Mouse (Mus musculus): ENCODE measurements around the gene Lztr1.
"Not testable (repeated sequence)": the region's sequence is repeated elsewhere in the genome, so short reads cannot be mapped to it uniquely, and the experiment has no call there.

The Lztr1 gene

GRCm38 (mm10) chr16:17508031-17508430 is 457 bp upstream of the Lztr1 start:
- DNase-seq: not testable (repeated sequence)

DNA sequence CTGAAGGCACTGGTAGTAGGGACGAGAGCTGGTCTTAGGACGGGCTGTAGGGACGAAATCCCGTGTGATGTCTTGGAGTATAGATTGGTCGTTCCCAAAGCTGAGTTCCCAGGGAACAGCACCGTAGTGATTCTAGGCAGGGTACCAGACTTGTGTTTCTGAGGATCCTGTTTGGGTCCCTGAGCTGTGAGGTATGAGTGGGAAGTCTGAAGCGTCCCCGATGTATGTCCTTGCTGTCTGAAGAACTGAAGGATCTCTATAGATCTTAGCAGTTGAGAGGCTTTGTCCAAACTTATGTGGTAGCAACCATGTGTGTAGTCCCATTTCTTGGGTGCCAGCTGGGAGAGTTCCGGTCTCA is 731 bp downstream of the Lztr1 start:
- no peak for DNase-seq

DNA sequence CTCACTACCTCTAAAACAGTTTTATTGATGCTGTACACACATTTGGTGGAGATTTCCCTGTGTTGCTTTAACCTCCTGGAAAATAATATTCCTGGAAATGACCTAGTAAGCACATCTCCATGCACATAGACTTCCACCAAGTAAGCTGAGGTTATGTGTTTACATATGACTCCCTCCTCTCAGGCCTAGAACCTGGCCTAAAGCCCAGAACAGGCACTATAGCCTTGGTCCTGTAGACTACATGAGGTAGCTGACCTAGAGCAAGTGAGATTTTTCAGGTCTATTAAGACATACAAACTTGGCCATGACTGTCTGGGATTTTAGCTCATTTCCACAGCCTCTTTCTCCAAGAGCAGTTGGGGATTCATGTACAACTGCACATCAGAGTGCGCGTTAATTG is 1.7 kb downstream of the Lztr1 start:
- no peak for DNase-seq

- DNase-seq: no peak
Measured at GRCm38 (mm10) chr16:17510686-17511085, 2.2 kb downstream of the Lztr1 start.

DNA sequence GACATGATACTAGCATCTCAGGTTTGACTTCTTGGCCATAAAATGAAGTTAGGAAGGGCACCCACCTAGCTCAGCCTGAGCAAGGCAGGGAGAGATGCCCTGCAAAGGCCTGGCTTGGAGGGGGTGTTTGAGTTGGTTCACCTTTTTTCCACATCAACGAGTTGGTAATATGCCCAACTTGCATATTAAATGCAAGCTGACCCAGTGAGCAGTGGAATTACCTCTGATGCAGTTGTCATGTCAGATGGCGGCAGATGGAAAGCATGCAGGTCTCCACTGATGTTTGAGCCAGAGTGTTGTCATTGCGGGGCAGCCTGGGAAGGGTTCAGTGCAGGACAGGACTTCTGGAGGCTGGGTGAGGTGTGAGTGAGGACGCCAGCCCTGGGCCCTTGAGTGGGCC is 2.9 kb downstream of the Lztr1 start:
- no peak for DNase-seq

GRCm38 (mm10) chr16:17518910-17519309 is 10.4 kb downstream of the Lztr1 start:
- no peak for DNase-seq

DNA sequence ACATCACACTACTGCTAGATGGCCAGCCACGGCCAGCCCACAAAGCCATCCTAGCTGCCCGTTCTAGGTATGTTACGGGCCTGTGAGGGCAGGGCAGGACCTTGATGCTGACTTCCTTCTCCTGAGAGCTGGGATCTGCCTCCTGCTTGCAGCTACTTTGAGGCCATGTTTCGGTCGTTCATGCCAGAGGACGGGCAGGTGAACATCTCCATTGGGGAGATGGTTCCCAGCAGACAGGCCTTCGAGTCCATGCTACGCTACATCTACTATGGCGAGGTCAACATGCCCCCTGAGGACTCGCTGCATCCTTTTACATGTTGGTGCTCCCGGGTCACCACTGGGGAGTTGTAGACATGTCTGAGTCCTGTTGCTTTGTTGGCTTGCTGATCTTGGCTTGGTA is 15.7 kb downstream of the Lztr1 start:
- DNase-seq: no peak

GRCm38 (mm10) chr16:17525524-17525923 is 17.0 kb downstream of the Lztr1 start:
- no peak for DNase-seq

GRCm38 (mm10) chr16:17526223-17526622 is 17.7 kb downstream of the Lztr1 start:
- DNase-seq: no peak

- no peak for DNase-seq
Measured at GRCm38 (mm10) chr16:17527606-17528005, 19.1 kb downstream of the Lztr1 start.

GRCm38 (mm10) chr16:17528276-17528675 is 19.8 kb downstream of the Lztr1 start:
- DNase-seq: no peak

GRCm38 (mm10) chr16:17529981-17530586 is 21.6 kb downstream of the Lztr1 start:
- DNase-seq: no peak

DNA sequence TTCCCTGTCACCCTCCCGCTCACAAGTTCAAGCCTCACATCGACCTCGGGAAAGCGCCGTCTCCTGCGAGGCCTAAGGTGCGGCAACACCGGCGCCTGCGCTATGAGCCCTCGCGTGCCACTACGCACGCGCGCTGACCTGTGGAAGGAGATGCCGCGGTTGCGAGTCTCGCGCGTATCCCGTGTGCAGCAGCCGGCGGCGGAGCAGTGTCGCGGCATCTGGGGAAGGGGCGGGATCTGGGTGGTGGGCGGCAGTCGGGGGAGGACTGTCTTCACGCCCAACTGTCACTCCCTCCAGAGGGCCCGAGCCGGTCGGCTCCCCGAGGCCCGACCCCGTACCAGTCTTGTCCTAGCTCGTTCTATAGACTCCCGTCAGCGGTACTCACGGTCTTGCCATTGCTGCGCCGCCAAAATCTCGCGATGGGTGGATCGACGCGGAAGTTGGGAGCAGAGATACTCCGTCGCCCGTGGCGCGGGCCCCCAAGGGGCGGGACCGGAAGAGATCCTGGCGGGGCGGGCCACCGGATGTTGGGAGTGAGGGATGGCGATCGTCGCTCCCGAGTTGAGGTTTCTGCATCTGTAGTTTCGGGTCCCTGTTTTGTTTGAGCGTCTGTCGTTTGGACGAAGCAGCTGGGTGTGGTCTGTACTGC is 22.3 kb downstream of the Lztr1 start, which contains the start of gene Thap7:
Thap7 (minus strand) TSS at position 497 of the 649 bp plus-strand sequence.
- peak; percentile 97 for DNase-seq

DNA sequence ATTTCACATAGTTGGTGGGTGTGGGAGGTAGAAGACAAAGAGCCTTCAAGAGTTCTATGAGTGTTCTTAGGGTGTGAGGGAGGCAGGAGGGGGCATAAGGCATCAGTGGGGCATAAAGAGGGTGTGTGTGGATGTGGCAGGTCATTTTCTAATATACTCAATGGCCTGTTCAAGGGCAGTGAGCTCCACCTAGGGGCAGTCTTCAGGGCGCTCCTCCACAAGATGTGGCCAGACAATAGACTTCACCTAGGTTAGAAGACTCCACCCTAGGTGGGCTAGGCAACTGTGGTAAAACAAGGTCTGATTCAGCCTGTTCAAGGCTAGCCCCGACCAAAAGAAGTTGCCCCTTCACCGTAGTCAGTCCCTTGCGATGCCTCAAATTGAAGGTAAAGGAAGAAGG is 23.8 kb downstream of the Lztr1 start:
- DNase-seq: no peak

DNA sequence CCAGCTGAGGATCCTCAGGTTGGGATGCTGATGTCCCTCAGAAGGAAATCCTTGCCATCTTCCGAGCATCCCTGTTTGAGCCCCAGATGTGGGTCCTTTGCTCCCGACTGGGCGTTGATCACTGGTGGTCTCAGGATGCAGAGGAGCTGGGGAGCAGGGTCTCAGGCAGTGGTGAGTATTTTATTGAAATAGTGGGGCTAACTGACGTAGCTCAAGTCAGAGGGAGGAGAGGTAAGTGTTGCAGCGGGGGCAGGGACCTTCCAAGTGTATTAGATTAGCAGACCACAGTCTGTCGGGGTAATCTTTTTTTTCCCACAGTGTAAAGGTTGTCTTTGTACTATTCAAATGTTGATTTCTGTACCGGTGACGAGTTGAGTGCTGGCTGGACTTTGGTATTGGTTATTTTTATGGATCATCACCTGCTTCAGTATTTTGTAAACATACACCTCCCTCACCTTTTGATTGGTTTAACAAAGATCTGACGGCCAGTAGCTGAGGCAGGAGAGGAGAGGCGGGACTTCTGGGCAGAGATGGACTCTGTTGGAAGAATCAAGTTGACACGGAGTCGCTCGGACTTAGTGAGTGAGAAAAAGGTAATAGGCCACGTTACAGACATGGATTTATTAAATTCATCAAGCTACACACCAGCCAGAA is 24.3 kb downstream of the Lztr1 start:
- DNase-seq: no peak

DNA sequence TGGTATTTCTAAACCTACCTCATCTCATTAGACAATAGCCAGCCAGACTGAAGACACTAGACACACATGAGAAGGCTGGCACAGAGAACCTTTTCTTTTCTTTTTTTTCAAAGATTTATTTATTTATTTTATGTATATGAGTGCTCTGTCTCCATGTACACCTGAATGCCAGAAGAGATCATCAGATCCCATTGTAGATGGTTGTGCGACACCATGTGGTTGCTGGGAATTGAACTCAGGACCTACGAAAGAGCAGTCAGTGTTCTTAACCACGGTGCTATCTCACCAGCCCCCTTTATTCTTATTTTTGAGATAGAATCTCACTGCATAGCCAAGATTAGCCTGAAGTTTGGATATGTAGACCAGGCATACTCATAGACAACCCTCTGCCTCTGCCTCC is 28.1 kb downstream of the Lztr1 start:
- no peak for DNase-seq

DNA sequence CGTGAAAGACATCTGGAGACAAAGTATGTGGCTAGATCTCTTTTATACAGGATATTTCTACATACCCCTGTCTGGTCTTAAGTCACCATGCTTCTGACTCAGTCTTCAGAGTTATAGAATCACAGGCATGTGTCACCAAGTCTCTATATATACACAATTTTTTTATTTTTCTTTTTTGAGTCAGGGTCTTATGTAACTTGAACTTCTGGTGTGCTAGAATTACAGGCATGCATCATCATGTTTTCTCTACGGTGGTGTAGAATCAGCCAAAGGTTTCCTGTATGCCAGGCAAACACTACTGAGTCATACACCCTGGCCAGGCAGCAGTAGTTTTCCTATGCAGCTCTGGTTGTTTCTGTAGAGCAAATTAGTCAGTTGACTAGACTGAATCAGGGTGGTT is 34.1 kb downstream of the Lztr1 start:
- DNase-seq: no peak

DNA sequence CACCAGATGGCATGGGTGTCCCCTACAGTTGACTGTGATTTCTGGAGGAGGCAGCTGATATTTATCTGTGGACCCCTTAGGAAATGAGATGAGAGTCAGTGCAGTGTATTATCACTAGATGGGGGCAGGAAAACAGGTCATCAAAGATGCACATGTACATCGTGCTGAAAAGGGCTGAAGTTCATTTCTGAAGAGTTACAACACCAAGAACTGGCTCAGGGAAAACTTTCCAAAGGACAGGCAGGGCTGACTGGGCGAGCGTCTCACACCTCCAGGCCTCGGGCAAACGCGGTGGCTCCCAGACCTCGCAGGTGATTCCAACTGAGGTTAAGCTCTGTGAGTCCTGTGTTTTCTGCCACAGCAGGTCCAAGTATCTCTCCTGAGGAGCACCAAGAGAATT is 44.3 kb downstream of the Lztr1 start:
- no peak for DNase-seq

- peak; percentile 64 for DNase-seq
Measured at GRCm38 (mm10) chr16:17553910-17554685, 45.6 kb downstream of the Lztr1 start.

DNA sequence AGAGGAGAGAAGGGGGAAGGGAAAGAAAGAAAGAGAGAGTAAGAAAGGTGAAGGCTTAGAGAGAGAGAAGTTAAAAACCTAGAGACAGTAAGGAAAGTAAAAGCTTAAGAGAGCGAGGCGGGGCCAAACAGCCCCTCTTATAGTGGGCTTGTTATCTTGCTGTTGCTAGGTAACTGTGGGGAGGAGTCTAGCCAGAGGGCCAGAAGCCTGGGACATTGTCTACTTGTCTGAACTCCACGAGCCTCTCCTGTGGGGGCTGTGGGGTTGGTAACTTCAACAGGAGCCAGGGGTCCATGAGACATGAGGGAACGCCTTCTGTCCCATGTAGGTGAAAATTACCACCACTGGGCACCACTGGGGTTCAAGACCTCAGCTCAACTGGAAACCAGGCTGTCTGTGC is 46.2 kb downstream of the Lztr1 start:
- DNase-seq: not testable (repeated sequence)

DNA sequence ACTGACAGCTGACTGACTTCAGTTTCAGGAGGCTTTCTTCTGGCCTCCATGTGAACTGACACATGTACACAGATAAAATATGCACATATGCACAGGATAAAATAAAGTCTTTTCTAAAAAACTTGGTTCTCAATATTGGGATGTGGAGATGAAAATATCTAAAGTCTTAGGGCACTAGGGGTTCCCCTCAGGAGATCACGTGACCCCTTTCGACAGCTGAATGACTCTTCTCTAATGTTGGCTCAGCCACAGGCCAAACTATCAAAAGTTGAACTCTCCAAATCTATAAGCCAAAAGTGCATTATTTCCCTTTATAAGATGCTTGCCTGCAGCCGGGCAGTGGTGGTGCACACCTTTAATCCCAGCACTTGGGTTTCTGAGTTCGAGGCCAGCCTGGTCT is 47.7 kb downstream of the Lztr1 start:
- no peak for DNase-seq

- no peak for DNase-seq
Measured at GRCm38 (mm10) chr16:17556907-17557306, 48.4 kb downstream of the Lztr1 start.

- DNase-seq: peak; percentile 70
Measured at GRCm38 (mm10) chr16:17557947-17558480, 49.5 kb downstream of the Lztr1 start.
